Mouse (Mus musculus) heart, embryonic 16.5 days (tissue): Measurements from ENCODE around the gene Tmem240. TPM values are rescaled to one million over a fixed set of nuclear protein-coding genes. Genes with fewer than 3 reads are reported as not detected.
A peak's percentile ranks its signal among the peaks of the same experiment; 100 is the strongest.

Source experiments
- ATAC-seq: fragments of 200-750 bp; cut with Nextera tagmentation; replicated peaks from 2 replicates; pipeline ENCODE4 v1.8.0; 2017; ENCODE audit warnings: moderate number of reproducible peaks; ENCODE audit not compliant: insufficient read depth, low FRiP score; ENCODE audit errors: extremely low read depth
- H3K27ac ChIP-seq: fragments of 300-500 bp; sonication (generic); 2 replicates; pipeline ENCODE4 v1.5.1; 2014; ENCODE audit warnings: mild to moderate bottlenecking, low read length, control low read depth, moderate library complexity
- H3K27me3 ChIP-seq: fragments of 300-500 bp; sonication (generic); 2 replicates; pipeline ENCODE4 v1.6.1; 2014; ENCODE audit warnings: low read length, mixed read lengths; ENCODE audit not compliant: control insufficient read depth, insufficient read depth
- H3K36me3 ChIP-seq: fragments of 300-500 bp; sonication (generic); 2 replicates; pipeline ENCODE4 v1.6.1; 2014; ENCODE audit not compliant: control insufficient read depth, insufficient read depth
- H3K4me1 ChIP-seq: fragments of 300-500 bp; sonication (generic); 2 replicates; pipeline ENCODE4 v1.6.1; 2014; ENCODE audit warnings: low read length, mixed read lengths; ENCODE audit not compliant: control insufficient read depth, insufficient read depth
- H3K4me2 ChIP-seq: fragments of 300-500 bp; sonication (generic); 2 replicates; pipeline ENCODE4 v1.6.1; 2014; ENCODE audit warnings: low read depth, mild to moderate bottlenecking, control low read depth, low read length
- H3K4me3 ChIP-seq: fragments of 300-500 bp; sonication (generic); 2 replicates; pipeline ENCODE4 v1.5.1; 2014; ENCODE audit warnings: mild to moderate bottlenecking, control low read depth, low read length
- H3K9ac ChIP-seq: fragments of 300-500 bp; sonication (generic); 2 replicates; pipeline ENCODE4 v1.6.1; 2014; ENCODE audit warnings: low read length, control low read depth
- H3K9me3 ChIP-seq: fragments of 300-500 bp; sonication (generic); replicated peaks from 2 replicates; pipeline ENCODE4 v1.6.1; 2016; ENCODE audit warnings: low read length; ENCODE audit not compliant: control insufficient read depth
- WGBS: fragments of 180-500 bp; shearing (Covaris S2); extraction: QIAGEN DNeasy Blood & Tissue Kit; methylation state at CpG from one replicate; pipeline ENCODE4 v1.1.7; 2014; 5-methylcytosine and 5-hydroxymethylcytosine counted together
- polyA plus RNA-seq: library from polyadenylated mRNA; unstranded; fragments of >200 nt; fragmentation: Nextera tagmentation; extraction: Ambion mirVana; gene quantifications from 2 replicates; pipeline ENCODE4 v1.2.1, GENCODE M21; 2015

The Tmem240 gene
- polyA plus RNA-seq, 1 experiment from 2014 or later, result 0.54 TPM

GRCm38 (mm10) chr4:155760613-155761355 lies 26.2 kb downstream of the Tmem240 start, which contains the start of gene Atad3a:
Gene Atad3a, minus strand, starts transcription at chr4:155761093.
- peak; percentile 93 for ATAC-seq
- Histone ChIP-seq H3K27ac (peak within 1 kb of the TSS; percentile 88), H3K27me3 (no peaks in the 10 kb centered on the region), H3K9me3 (no peaks in the 10 kb centered on the region), H3K4me1 (peaks cover 34% of the 10 kb centered on the region), H3K9ac (peak within 1 kb of the TSS; percentile 88), H3K4me3 (peak within 1 kb of the TSS; percentile 84), H3K4me2 (peak within 1 kb of the TSS; percentile 99), H3K36me3 (peaks cover 9% of the 10 kb centered on the region)
- under 1% methylated on average over 68 of the region's 68 CpGs for WGBS

DNA sequence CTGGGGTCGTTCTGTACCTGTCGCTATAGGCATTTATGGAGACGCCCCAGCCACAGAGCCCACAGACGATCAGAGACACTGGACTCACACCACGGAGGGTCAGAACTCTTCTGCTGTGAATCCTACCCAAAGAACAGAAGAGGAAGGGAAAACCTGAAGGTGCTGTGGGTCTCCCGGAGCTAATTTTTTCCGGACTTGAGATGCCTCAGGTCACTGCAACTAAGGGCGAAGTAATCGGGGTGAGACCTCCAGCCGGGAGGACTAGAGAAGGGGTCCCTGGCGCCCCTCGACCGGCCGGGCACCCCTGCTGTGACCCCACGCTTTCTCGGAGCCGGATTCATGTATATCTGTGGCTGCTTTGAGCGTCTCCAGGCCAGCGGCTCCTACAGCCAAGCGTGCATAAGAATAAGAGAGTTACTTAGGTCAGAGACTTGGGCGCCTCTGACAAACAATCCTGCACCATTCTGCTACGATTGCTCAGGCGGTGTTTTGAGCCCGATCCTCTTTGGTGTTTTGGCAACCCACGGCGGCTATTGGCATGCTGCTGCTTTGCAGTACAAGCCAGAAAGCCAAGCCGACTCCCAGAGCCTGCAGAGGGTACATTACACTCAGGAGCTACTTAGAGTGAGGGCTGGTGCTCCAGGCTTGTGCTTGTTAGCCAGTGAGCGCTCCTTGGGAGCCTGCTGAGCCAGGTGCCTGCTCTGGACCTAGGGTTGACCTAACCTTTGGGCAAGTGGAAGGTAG lies 26.9 kb downstream of the Tmem240 start:
- Histone ChIP-seq H3K9ac (peak overlapping the region; percentile 88), H3K4me2 (peak overlapping the region; percentile 99)
- no peak for ATAC-seq

DNA sequence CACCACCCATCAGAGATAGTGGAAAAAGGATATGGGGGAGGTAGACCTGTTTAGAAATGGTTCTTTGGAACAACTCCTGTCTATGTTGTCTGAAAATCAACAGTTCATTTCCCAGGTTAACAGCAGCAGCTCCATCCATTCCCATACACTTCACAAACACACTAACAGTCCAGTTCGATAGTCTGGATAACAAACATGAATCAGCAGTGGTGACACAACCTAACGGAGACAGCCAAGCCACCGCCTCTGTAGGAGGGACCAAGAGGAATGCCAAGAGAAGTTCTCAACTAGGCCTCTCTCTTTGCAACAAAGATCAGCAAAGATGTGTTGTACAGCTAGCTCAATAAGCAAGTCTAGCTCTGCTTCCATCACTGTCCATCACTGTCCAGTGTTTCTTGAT lies 27.8 kb downstream of the Tmem240 start:
- Histone ChIP-seq H3K36me3 (no peaks in the 10 kb centered on the region), H3K4me2 (no peak overlapping the region; the same call in 1 of the 2 replicates), H3K27ac (no peak overlapping the region), H3K27me3 (no peaks in the 10 kb centered on the region), H3K9ac (no peak overlapping the region), H3K9me3 (no peaks in the 10 kb centered on the region), H3K4me1 (peaks cover 23% of the 10 kb centered on the region), H3K4me3 (no peak overlapping the region)
- WGBS, result 81% methylated on average over 3 of the region's 3 CpGs
- no peak for ATAC-seq

More for the DNA sequence above, 26.9 kb downstream of the Tmem240 start:
- WGBS, result 2% methylated on average over 28 of the region's 28 CpGs
- Histone ChIP-seq H3K27ac (peak overlapping the region; percentile 54), H3K36me3 (peaks cover 2% of the 10 kb centered on the region), H3K27me3 (no peaks in the 10 kb centered on the region), H3K9me3 (no peaks in the 10 kb centered on the region), H3K4me3 (peak overlapping the region; percentile 84), H3K4me1 (peaks cover 31% of the 10 kb centered on the region)

GRCm38 (mm10) chr4:155769496-155769879 lies 34.9 kb downstream of the Tmem240 start:
- no peaks in the 10 kb centered on the region for H3K9me3 ChIP-seq
- no peaks in the 10 kb centered on the region for H3K36me3 ChIP-seq
- peaks cover 12% of the 10 kb centered on the region for H3K4me1 ChIP-seq
- H3K27me3 ChIP-seq, result peaks cover 20% of the 10 kb centered on the region
- WGBS, result 56% methylated on average over 5 of the region's 5 CpGs
- ATAC-seq, result no peak
- peak overlapping the region; percentile 92 for H3K4me2 ChIP-seq
- H3K27ac ChIP-seq, result no peak overlapping the region
- H3K9ac ChIP-seq, result peak overlapping the region; percentile 85
- H3K4me3 ChIP-seq, result peak overlapping the region; percentile 65

DNA sequence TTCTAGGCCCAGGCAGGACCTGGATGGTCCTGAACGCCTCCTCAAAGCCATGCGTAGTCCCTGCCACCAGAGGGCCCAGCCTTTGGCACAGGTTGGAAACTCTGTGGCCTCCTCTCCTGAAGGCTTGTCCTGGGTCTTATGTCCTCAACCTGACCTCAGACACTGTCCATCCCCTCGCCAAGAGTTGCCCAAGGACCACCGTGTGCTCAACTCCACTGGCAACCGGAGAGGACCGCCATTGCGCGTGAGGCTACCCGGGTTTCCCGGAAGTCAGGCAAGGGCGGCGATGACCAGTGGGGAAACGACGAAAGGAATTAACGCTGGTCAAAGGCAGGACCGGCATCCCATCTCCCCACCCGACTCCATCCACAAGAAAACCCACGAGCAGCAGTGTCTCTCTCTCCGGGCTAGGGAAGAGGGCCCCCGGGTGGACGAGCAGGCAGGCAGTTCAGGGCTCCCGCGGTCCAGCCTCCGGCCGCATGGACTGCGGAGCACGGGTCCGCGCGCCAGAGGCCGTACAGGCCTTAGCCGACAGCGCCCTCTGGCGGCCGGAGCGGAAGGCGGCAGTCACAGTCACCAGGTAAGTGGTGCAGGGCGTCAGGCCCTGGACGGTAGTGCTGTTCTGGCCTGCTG lies 35.4 kb downstream of the Tmem240 start:
- Histone ChIP-seq H3K4me1 (peaks cover 16% of the 10 kb centered on the region), H3K27me3 (peaks cover 22% of the 10 kb centered on the region), H3K4me3 (peak overlapping the region; percentile 65), H3K36me3 (no peaks in the 10 kb centered on the region), H3K9ac (peak overlapping the region; percentile 85), H3K9me3 (no peaks in the 10 kb centered on the region), H3K27ac (peak overlapping the region; percentile 81), H3K4me2 (peak overlapping the region; percentile 92)
- ATAC-seq, result peak; percentile 86
- WGBS, result 0% methylated on average over 39 of the region's 39 CpGs

GRCm38 (mm10) chr4:155770626-155771025 lies 36.0 kb downstream of the Tmem240 start:
- no peak for ATAC-seq
- H3K27ac ChIP-seq, result no peak overlapping the region
- H3K27me3 ChIP-seq, result peaks cover 22% of the 10 kb centered on the region

GRCm38 (mm10) chr4:155771706-155772105 lies 37.1 kb downstream of the Tmem240 start:
- Histone ChIP-seq H3K27ac (no peak overlapping the region), H3K9me3 (no peaks in the 10 kb centered on the region), H3K27me3 (peaks cover 22% of the 10 kb centered on the region), H3K4me3 (no peak overlapping the region), H3K4me2 (no peak overlapping the region), H3K9ac (no peak overlapping the region), H3K36me3 (no peaks in the 10 kb centered on the region), H3K4me1 (peaks cover 31% of the 10 kb centered on the region)
- no peak for ATAC-seq
- 72% methylated on average over 2 of the region's 2 CpGs for WGBS

More at GRCm38 (mm10) chr4:155770626-155771025, 36.0 kb downstream of the Tmem240 start:
- Histone ChIP-seq H3K4me1 (peaks cover 22% of the 10 kb centered on the region), H3K36me3 (no peaks in the 10 kb centered on the region), H3K4me3 (peak overlapping the region; percentile 65), H3K4me2 (peak overlapping the region; percentile 92), H3K9ac (peak overlapping the region; percentile 85), H3K9me3 (no peaks in the 10 kb centered on the region)
- WGBS, result 41% methylated on average over 24 of the region's 24 CpGs

DNA sequence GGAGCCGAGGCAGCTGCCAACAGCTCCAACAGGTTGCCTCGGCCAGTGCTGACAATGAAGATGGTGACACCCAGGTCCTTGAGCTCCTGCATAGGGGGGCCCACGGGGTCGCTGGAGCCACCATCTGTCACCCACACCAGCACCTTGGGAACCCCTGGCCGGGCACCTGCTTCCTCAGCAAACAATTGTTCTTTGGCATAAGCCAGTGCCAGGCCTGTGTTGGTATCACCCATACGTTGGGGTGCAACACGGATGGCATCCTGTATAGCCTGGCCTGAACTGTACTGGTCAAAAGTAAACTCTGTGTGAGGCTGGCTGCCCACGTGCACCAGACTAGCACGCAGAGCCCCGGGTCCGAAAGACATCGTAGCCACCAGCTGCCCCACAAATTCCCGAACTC lies 38.2 kb downstream of the Tmem240 start:
- Histone ChIP-seq H3K9me3 (no peaks in the 10 kb centered on the region), H3K4me1 (peaks cover 38% of the 10 kb centered on the region), H3K9ac (no peak overlapping the region), H3K27me3 (peaks cover 22% of the 10 kb centered on the region), H3K36me3 (no peaks in the 10 kb centered on the region), H3K27ac (no peak overlapping the region), H3K4me3 (no peak overlapping the region), H3K4me2 (no peak overlapping the region)
- no peak for ATAC-seq
- WGBS, result 86% methylated on average over 13 of the region's 13 CpGs
